Mouse (Mus musculus) left cerebral cortex, adult 8-10 months (tissue): ENCODE data around the gene Zfp692. TPM values are rescaled to one million over a fixed set of nuclear protein-coding genes. Genes with fewer than 3 reads are reported as not detected.
"Not testable (repeated sequence)": the region's sequence is repeated elsewhere in the genome, so short reads cannot be mapped to it uniquely, and the experiment has no call there.

ENCODE experiments used
- DNase-seq, 2 experiments: peaks; one replicate each; pipeline ENCODE4 v3.0.0; 2022; ENCODE audit warnings: low spot score in 2 of 2
- total RNA-seq, 4 experiments: library from RNA; stranded (reverse); gene quantifications; 2 replicates each; pipeline ENCODE4 v1.2.4; 2022

The Zfp692 gene
- total RNA-seq, result 10 to 100 TPM; 25.0 to 28.7 (median 26.5) TPM

GRCm38 (mm10) chr11:58306860-58307308 lies at the start of gene Zfp692:
Gene Zfp692, plus strand, starts transcription at chr11:58307069.
- DNase-seq, result peak; percentile 85 to 97

DNA sequence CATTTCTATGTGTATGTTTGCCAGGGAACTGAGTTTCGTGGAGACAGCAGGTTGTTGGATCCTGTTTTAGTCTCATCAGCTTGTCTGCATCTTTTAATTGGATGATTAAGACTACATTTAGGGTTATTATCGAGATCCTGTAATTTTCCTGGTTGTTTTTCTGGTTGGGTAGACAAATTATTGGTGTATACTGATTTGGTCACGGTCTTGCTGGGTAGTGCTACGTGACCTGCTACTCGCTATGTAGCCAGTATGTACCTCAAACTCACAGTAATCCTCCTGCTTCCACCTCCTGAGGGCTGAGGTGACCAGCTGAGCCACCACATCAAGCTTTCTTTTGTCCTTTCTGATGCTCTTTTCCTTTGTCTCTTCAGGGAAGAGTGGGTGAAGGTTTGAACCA lies 49.1 kb upstream of the Zfp692 start:
- no peak for DNase-seq

DNA sequence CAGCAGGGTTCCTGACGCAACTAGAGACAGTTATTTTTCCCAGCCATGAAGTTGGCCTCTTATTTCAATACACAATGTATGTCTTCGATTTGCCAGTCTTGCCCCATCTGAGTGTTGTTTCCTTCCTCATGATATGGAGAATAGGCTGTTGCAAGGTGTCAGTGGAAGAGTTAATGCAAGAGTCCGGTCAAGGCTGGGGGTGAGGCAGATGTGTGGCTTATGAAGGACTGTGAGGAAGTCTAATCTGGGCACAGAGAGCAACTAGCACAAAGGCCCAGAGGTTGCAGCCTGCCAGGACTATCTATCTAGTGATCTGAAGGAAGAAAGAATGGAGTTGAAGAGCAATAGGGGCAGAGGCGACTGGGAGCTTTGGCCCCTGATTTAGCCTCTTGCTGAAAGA lies 46.7 kb upstream of the Zfp692 start:
- DNase-seq, result no peak

DNA sequence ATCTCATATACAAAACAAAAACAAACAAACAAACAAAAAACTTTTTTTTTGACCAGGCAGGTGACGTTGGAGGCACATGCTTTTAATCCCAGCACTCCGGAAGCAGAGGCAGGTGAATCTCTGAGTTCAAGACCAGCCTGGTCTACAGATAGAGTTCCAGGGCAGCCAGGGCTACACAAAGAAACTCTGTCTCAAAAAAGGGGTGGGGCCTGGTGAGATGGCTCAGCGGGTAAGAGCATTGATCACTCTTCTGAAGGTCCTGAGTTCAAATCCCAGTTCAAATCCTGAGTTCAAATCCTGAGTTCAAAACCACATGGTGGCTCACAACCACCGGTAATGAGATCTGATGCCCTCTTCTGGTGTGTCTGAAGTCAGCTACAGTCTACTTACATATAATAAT lies 45.0 kb upstream of the Zfp692 start:
- no peak for DNase-seq

GRCm38 (mm10) chr11:58262336-58262735 lies 44.5 kb upstream of the Zfp692 start:
- DNase-seq, result no peak

- no peak for DNase-seq
Observed at GRCm38 (mm10) chr11:58263516-58263915, 43.4 kb upstream of the Zfp692 start.

GRCm38 (mm10) chr11:58264546-58264945 lies 42.3 kb upstream of the Zfp692 start:
- DNase-seq, result no peak

DNA sequence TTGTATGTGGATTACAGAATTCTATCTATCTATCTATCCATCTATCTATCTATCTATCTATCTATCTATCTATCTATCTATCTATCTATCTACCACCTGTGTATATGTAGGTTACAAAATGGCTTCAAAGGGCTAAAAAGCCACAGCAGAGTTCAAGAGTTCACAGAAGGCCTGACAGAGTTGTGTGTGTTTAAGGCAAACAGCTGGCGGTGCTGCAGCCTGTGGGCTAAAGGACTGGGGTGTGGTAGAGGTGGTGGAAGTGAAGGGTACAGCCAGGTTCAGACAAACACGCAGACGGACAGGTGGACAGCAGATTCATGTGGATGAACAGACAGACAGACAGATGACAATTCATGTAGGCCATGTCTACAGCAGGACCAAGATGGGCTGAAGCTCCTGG lies 38.6 kb upstream of the Zfp692 start:
- no peak for DNase-seq

DNA sequence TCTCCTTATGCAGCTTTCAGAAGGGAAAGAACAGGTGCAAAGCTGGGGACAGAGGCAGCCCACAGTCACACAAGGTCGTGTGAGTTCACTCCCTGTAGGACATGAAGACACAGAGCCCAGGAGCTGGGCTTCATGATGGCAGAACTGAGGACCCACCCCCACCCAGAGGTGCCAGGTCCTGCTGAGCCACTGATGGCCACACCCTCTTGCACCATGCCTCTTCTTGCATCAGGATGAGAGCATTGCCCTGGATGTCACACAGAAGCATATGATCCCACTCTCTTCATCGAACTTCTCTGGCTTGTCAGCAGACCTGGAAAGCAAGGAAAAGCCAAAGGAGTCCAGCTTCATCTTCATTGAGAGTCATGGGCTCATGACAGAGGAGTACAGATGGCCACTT lies 32.3 kb upstream of the Zfp692 start, which contains the start of gene 4930438A08Rik:
TSS of gene 4930438A08Rik (plus strand) at position 228 of the 400 bp plus-strand sequence.
- no peak for DNase-seq

DNA sequence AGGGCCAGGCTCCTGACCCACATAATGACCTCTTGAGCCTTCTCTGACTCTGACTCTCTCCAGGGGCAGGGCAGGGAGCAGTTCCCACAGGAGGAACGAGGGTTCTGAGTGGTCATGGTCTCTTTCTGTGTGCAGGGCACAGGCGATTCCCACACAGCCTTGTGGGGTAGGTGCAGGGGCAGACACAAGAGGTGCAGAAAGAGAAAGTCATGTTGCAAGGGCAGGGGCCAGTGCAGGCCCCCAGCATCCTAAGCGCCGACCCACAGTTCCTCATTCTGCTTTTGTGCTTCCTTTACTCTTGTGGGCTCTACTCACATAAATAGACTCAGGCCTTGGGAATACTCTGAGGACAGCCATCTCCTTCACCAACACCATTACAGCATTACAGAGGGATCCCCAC lies 31.1 kb upstream of the Zfp692 start:
- no peak for DNase-seq

DNA sequence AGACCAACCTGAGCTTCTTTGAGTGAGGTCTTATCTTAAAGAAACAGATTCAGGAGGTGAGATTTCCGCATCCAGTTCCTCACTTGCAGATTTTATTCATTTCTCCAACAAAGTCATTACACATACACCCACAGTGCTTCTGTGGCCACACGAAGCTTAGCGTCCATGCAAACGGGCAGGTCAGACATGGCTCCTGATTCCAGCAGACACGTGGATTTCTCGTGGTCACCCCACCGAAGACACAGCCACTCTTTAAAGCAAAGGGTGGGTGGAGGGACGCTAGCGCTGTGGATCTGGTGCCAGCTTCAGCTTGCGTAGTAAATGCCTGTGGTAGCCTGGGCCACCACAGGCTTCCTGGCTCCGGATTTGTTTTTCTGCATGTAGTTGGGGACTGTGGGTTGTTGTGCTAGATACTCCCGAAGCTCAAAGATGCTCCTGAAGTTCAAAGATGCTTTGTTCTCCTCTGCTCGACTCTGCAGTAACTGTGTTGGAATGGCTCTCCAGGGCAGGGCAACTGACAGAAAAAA lies 24.8 kb upstream of the Zfp692 start:
- no peak for DNase-seq

GRCm38 (mm10) chr11:58282518-58282917 lies 24.4 kb upstream of the Zfp692 start:
- DNase-seq, result no peak

- no peak for DNase-seq
Observed at GRCm38 (mm10) chr11:58289992-58290682, 16.7 kb upstream of the Zfp692 start.

DNA sequence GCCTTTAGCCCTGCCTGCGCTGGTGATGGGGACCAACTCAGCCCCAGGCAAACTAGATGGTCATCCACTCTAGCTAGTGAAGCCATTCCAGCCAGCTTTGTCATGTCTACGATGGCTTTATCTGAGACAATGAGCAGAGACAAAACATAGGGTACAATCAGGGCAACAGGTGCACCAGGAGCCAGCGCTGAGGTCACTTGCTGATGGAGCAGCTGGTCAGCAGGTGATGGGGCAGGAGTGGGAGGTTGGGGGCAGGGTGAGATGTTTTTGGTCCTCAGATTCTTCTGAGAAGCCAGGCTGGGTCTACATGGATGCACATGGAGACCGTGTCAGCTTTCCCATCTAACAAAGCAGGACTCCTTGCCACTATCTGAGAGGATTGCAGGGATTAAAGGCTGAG lies 16.1 kb upstream of the Zfp692 start:
- DNase-seq, result no peak

- no peak for DNase-seq
Observed at GRCm38 (mm10) chr11:58292791-58293190, 14.1 kb upstream of the Zfp692 start.

DNA sequence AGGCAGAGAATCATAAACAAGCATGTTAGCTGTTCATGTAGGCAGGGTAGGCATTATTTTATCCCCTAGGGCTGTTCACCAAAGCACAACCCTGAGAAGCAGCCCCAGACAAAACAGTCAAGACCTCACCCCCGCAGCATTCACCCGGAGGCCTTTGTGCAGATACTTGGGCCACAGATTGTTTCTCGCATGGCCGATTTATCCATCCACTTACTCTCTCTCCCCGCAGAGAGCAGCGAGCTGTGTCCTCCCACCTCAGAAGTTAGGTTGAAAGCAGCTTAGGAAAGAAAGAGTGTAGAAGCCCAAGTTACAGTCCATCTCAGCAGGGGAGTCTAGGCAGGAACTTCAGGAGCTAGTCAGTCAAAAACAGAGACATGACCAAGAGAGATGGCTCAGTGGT lies 9.5 kb upstream of the Zfp692 start:
- no peak for DNase-seq

DNA sequence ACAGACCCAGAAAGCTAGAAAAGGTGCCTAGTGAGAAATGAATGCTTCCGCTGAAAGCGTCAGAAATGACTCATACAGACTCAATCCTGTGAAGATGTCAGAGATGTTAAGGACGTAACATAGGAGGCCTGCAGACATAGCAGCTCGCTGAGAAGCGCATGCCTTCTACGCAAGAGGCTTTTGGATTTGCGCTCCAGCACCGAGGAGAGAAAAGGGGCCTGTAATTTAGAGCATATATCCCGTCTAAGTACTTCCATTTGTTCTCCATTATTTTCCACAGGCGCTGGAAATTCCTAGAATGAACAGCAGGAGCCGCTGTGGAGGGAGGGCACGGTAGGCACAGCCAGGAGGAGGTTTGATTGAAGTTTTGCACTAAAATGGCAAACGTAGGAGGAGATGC lies 5.8 kb upstream of the Zfp692 start:
- DNase-seq, result peak; percentile 62 to 79

GRCm38 (mm10) chr11:58301837-58302754 lies 4.8 kb upstream of the Zfp692 start:
- DNase-seq, result peak; percentile 94 to 100

DNA sequence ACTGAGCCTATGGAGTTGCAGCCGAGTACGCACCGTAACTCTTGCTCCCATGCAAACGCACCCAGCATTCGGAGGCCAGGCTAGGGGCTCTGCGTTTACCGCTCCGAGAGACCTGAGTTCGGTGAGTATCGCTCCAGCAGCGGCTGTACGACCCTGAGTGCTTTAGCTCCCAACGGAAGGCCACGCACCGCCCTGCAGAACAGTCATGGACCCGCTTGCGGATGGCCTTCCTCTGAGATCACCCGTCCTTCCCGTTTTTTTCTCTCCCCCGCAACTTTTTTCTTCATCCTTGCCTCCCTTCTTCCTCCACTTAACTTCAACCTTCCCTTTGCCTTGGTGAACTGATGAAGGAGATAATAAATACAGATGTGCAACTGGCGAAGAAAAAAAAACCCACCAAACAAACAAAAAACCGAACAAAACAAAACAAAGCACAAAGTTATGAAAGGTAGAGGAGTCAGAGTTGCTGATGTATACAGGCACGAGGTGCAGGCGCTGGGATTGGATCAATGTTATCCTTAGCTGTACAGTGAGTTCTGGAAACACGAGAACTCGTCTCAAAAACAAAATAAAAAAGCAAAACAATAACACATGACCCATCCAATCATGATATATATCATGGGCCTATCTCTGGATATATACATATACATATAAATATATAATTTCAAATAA lies 4.0 kb upstream of the Zfp692 start:
- DNase-seq, result no peak

GRCm38 (mm10) chr11:58303594-58303993 lies 3.3 kb upstream of the Zfp692 start:
- no peak for DNase-seq

DNA sequence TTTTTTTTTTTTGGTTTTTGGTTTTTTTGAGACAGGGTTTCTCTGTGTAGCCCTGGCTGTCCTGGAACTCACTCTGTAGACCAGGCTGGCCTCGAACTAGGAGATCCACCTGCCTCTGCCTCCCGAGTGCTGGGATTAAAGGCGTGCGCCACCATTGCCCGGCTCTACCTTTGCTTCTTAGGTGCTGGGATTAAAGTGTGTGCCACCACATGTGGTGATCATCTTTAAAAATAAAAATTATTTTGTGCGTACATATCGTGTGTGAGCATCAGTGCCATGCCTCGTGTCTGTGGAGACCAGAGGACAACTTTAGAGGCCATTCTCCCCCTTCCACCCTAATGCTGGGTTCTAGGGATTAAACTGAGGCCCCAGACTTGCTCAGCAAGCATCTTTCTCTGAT lies 1.6 kb upstream of the Zfp692 start:
- DNase-seq, result not testable (repeated sequence)
